Mouse (Mus musculus) liver, embryonic 14.5 days (tissue): ENCODE measurements around the gene Rhox8. TPM values are rescaled to one million over a fixed set of nuclear protein-coding genes. Genes with fewer than 3 reads are reported as not detected.
A peak's percentile ranks its signal among the peaks of the same experiment; 100 is the strongest.
"Not testable (repeated sequence)": the region's sequence is repeated elsewhere in the genome, so short reads cannot be mapped to it uniquely, and the experiment has no call there.

Source experiments
- ATAC-seq: fragments of 200-750 bp; cut with Nextera tagmentation; 2 replicates; pipeline ENCODE4 v1.8.0; 2017; ENCODE audit warnings: moderate number of reproducible peaks, mild to moderate bottlenecking, moderate library complexity; ENCODE audit not compliant: insufficient read depth
- DNase-seq, 3 experiments: peaks; one replicate each; pipeline ENCODE4 v3.0.0-alpha.2; 2012 to 2013; ENCODE audit warnings: low read depth in 3 of 3, low spot score in 3 of 3
- H3K27ac ChIP-seq: fragments of 300-500 bp; sonication (generic); 2 replicates; pipeline ENCODE4 v1.5.1; 2014; ENCODE audit warnings: moderate library complexity, mild to moderate bottlenecking, control low read depth, inconsistent platforms
- H3K27me3 ChIP-seq: fragments of 300-500 bp; sonication (generic); 2 replicates; pipeline ENCODE4 v1.6.1; 2014; ENCODE audit warnings: mild to moderate bottlenecking, low read length, moderate library complexity; ENCODE audit not compliant: control insufficient read depth, insufficient read depth
- H3K36me3 ChIP-seq: fragments of 300-500 bp; sonication (generic); replicated peaks from 2 replicates; pipeline ENCODE4 v1.6.1; 2014; ENCODE audit warnings: low read depth; ENCODE audit not compliant: control insufficient read depth, insufficient read depth
- H3K4me1 ChIP-seq, 2 experiments: fragments of 200-500 bp in 1 of 2; fragments of 300-500 bp in 1 of 2; sonication (generic) in 1 of 2; replicated peaks; 2 replicates each; pipeline ENCODE4 v1.6.1; 2012 to 2014; ENCODE audit warnings: antibody characterized with exemption in 1 of 2, inconsistent platforms in 1 of 2, low read length in 1 of 2; ENCODE audit not compliant: control insufficient read depth in 2 of 2, insufficient read depth in 2 of 2
- H3K4me2 ChIP-seq: fragments of 300-500 bp; sonication (generic); 2 replicates; pipeline ENCODE4 v1.6.1; 2014; ENCODE audit warnings: low read depth, mild to moderate bottlenecking, control low read depth, moderate library complexity
- H3K4me3 ChIP-seq, 2 experiments: fragments of 200-500 bp in 1 of 2; fragments of 300-500 bp in 1 of 2; sonication (generic) in 1 of 2; 2 replicates each; pipeline ENCODE4 v1.5.1; 2012 to 2014; ENCODE audit warnings: low read depth in 2 of 2, low read length in 2 of 2, mild to moderate bottlenecking in 2 of 2, control low read depth in 1 of 2, inconsistent platforms in 1 of 2, moderate library complexity in 1 of 2; ENCODE audit not compliant: insufficient read depth in 1 of 2
- H3K9ac ChIP-seq: fragments of 300-500 bp; sonication (generic); replicated peaks from 2 replicates; pipeline ENCODE4 v1.6.1; 2014; ENCODE audit warnings: mild to moderate bottlenecking, control low read depth, moderate library complexity
- H3K9me3 ChIP-seq: fragments of 300-500 bp; sonication (generic); 2 replicates; pipeline ENCODE4 v1.6.1; 2016; ENCODE audit warnings: low read length, mixed read lengths; ENCODE audit not compliant: control insufficient read depth
- CTCF ChIP-seq: IDR thresholded peaks from 2 replicates; pipeline ENCODE4 v1.5.1; 2016; ENCODE audit warnings: antibody characterized with exemption, low read depth, control low read depth
- EP300 ChIP-seq: IDR thresholded peaks from 2 replicates; pipeline ENCODE4 v1.6.1; 2016; ENCODE audit warnings: antibody characterized with exemption, low read depth
- WGBS: fragments of 180-500 bp; shearing (Covaris S2); extraction: QIAGEN DNeasy Blood & Tissue Kit; methylation state at CpG from one replicate; pipeline ENCODE4 v1.1.7; 2014; ENCODE audit not compliant: insufficient replicate concordance; 5-methylcytosine and 5-hydroxymethylcytosine counted together
- polyA plus RNA-seq, 2 experiments: library from polyadenylated mRNA; depleted of rRNA in 1 of 2; stranded (reverse) in 1 of 2; unstranded in 1 of 2; fragments of >200 nt; fragmentation: Nextera tagmentation in 1 of 2; extraction: Ambion mirVana in 1 of 2; gene quantifications; 2 replicates each; pipeline versions ENCODE4 v1.2.1 to v1.2.3; 2012 to 2014

The Rhox8 gene
- polyA plus RNA-seq (2012; rRNA removed) (not detected in 2 replicates), polyA plus RNA-seq (2014; fragmentation: Nextera tagmentation; extraction: Ambion mirVana) (not detected in 2 replicates)

DNA sequence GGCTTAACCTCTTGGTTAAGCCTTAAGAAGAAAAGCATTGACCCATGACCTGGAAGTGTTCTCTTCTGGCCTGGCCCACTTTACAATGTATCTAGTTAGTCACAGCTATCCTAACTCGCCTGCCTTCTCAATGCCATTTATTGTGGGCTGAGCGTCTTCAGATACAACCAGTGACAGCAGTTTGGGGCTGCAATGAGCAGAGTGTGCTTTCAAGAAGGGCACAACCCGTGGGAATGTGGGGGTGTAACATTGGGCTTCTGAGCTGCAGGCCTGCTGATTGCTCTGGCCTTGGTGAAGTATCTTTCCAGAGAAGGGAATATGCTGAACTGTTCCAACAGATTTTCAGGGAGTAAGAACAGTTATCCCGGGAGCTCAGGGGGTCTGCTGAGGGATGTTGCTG lies at the start of gene Rhox8:
Gene Rhox8 (minus strand): TSS at position 101 of the 400 bp plus-strand sequence.
- DNase-seq = no peak
- no peak within 1 kb of the TSS for H3K9ac ChIP-seq
- TF ChIP-seq EP300 = no peak
- no peak for TF ChIP-seq CTCF
- no peak within 1 kb of the TSS for H3K4me2 ChIP-seq
- H3K27ac ChIP-seq = no peak within 1 kb of the TSS
- H3K4me1 ChIP-seq = no peaks in the 10 kb centered on the region
- H3K9me3 ChIP-seq = no peaks in the 10 kb centered on the region
- H3K27me3 ChIP-seq = no peaks in the 10 kb centered on the region
- H3K36me3 ChIP-seq = no peaks in the 10 kb centered on the region
- 57% methylated on average over 4 of the region's 4 CpGs for WGBS
- no peak within 1 kb of the TSS for H3K4me3 ChIP-seq
- no peak for ATAC-seq

DNA sequence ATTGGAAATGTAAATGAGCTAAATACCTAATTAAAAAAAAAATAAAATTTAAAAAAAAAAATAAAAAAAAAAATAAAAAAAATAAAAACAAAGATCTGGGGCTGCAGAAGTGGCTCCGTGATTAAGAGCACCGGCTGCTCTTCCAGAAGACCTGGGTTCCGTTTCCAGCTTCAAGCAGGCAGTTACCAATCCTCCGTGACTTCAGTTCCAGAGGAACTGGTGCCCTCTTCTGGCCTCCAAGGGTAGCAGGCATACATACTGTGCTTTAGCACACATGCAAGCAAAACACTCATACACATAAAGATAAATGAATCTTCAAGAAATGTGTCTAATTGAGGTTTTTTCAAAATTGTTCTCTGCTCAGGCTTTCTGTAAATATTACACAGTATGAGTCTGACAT lies 37.6 kb upstream of the Rhox8 start:
- H3K27me3 ChIP-seq = no peaks in the 10 kb centered on the region
- WGBS = 57% methylated on average over 4 of the region's 4 CpGs

DNA sequence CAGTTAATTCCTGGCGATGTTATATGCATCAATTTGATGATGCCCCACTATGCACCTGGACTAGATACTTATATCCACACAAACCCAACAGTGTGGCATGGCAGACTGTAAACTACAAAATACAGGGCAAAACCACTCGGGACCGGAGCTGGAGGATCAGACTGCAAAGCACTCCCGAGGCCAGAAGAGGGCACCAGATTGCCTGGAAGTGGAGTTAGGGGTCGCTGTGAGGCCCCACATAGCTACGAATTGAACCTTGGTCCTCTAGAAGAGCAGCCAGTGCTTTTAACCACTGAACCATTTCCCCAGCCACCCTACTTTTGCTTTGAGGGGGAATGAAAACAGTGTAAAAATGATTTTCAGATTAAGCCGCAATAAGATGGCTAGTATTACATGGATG lies 29.8 kb upstream of the Rhox8 start:
- WGBS = 49% methylated on average over 7 of the region's 7 CpGs

More for the DNA sequence above, 37.6 kb upstream of the Rhox8 start:
- no peak overlapping the region for H3K27ac ChIP-seq
- no peaks in the 10 kb centered on the region for H3K9me3 ChIP-seq
- H3K36me3 ChIP-seq = no peaks in the 10 kb centered on the region
- DNase-seq = no peak
- ATAC-seq = no peak
- H3K9ac ChIP-seq = no peak overlapping the region
- no peaks in the 10 kb centered on the region for H3K4me1 ChIP-seq
- no peak overlapping the region for H3K4me2 ChIP-seq
- H3K4me3 ChIP-seq = no peak overlapping the region
- TF ChIP-seq EP300 (no peak), CTCF (no peak)

DNA sequence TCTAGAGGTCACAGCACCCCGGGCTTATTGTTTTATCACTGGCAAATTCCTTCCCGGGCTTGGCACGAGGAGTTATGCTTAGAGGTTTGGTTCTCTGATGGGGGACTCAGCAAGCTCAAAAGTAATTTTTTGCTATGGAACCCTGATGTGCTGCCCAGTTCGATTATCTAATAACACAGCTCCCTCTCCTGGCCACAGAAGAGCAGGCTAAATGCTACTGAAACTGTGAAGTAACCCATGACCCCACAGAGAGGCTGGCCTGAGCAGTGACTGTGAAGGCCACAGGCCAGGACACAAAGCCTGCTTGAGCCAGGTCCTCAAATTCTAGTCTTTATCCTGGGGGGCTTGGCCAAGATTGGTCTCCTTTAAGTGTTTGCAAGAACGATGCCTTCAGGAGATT lies 25.0 kb upstream of the Rhox8 start:
- H3K27ac ChIP-seq = no peak overlapping the region
- H3K9me3 ChIP-seq = no peaks in the 10 kb centered on the region
- no peak overlapping the region for H3K4me3 ChIP-seq
- no peak overlapping the region for H3K9ac ChIP-seq
- H3K4me2 ChIP-seq = no peak overlapping the region
- WGBS = 44% methylated on average over 5 of the region's 5 CpGs
- TF ChIP-seq CTCF (no peak), EP300 (no peak)
- no peaks in the 10 kb centered on the region for H3K36me3 ChIP-seq
- DNase-seq (no peak), ATAC-seq (no peak)
- no peaks in the 10 kb centered on the region for H3K4me1 ChIP-seq
- no peaks in the 10 kb centered on the region for H3K27me3 ChIP-seq

More for the DNA sequence above, 29.8 kb upstream of the Rhox8 start:
- H3K4me2 ChIP-seq = no peak overlapping the region
- TF ChIP-seq CTCF (peak; percentile 10; the same call in 1 of the 2 replicates), EP300 (no peak)
- H3K9ac ChIP-seq = no peak overlapping the region
- no peaks in the 10 kb centered on the region for H3K27me3 ChIP-seq
- H3K27ac ChIP-seq = no peak overlapping the region
- no peak overlapping the region for H3K4me3 ChIP-seq
- no peaks in the 10 kb centered on the region for H3K4me1 ChIP-seq
- no peak for ATAC-seq
- no peak for DNase-seq
- H3K9me3 ChIP-seq = no peaks in the 10 kb centered on the region
- H3K36me3 ChIP-seq = no peaks in the 10 kb centered on the region

DNA sequence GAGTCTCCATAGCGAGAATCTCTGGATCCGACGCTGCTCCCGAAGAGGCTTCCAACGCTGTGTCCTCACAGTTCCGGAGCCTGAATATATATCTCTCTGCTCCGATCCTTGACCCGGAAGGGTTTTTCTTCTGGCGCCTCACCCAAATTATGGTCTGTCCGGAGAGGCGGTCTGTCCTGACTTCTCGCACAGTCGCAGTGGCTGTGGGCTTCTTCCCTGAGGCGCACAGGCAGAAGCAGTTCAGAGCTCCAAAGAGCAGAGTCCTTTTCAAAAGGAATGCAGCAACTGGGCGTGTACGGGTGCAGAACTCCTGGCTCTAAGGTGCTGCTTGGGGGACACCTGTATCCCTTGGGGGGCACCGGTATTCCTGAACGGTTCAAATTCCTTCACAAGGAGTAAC lies 22.9 kb upstream of the Rhox8 start, which contains the start of gene Rhox9:
Gene Rhox9 (minus strand): TSS at position 101 of the 400 bp plus-strand sequence.
- 88% methylated on average over 9 of the region's 18 CpGs for WGBS
- not testable (repeated sequence) for H3K36me3 ChIP-seq, H3K27me3 ChIP-seq, ATAC-seq, H3K4me3 ChIP-seq, H3K4me2 ChIP-seq, H3K9ac ChIP-seq, H3K4me1 ChIP-seq, H3K9me3 ChIP-seq, H3K27ac ChIP-seq, DNase-seq

DNA sequence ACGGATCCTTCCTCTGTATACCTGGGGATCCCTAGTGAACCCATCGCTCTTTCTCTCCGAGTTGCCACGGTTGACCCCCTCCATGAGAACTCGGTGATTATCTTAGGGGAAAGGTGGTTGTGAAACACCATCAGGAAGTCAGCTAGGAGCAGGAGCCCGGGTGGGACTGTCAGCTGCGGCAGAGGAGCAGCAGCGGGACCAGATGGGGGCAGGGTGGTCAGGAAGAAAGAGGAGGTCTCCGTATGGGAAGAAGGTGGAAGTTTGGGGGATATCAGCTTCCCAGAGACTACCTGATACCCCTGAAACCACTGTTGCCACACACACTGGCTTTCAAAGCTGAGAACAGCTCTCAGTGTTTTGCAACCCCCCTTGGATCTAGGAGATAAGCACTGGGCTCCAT lies 18.4 kb upstream of the Rhox8 start, which contains the start of gene Rhox7b:
Gene Rhox7b (minus strand): TSS at position 101 of the 400 bp plus-strand sequence.
- H3K9ac ChIP-seq, H3K27me3 ChIP-seq, H3K27ac ChIP-seq, H3K9me3 ChIP-seq, H3K4me2 ChIP-seq, ATAC-seq, DNase-seq, H3K4me3 ChIP-seq, H3K36me3 ChIP-seq, H3K4me1 ChIP-seq: not testable (repeated sequence)
- 50% methylated on average over 9 of the region's 9 CpGs for WGBS
